Mouse (Mus musculus) myocyte (in vitro differentiated cells): ENCODE measurements at regions not wholly inside any gene's neighbourhood (a gene's known extent, or its start where the extent isn't known, plus 50 kb on each side); places are given as distances from the start of the nearest gene placed in this dataset.

Experiments used
- E2F4 ChIP-seq: IDR thresholded peaks from one replicate; pipeline ENCODE4 v1.6.1; 2011; ENCODE audit warnings: mild to moderate bottlenecking, control low read depth, moderate library complexity; ENCODE audit not compliant: insufficient read depth
- MAX ChIP-seq: IDR thresholded peaks from one replicate; pipeline ENCODE4 v1.6.1; 2011; ENCODE audit warnings: low read depth, mild to moderate bottlenecking, control low read depth
- MYOG ChIP-seq, 3 experiments: IDR thresholded peaks; one replicate each; pipeline ENCODE4 v1.6.1; 2011; ENCODE audit warnings: control low read depth in 2 of 3, low read depth in 2 of 3, mild to moderate bottlenecking in 2 of 3; ENCODE audit not compliant: insufficient read length in 2 of 3, control insufficient read depth in 1 of 3, insufficient read depth in 1 of 3
- POLR2A ChIP-seq: IDR thresholded peaks from one replicate; pipeline ENCODE4 v1.6.1; 2011; ENCODE audit warnings: low read depth, mild to moderate bottlenecking, control low read depth, moderate library complexity; ENCODE audit not compliant: insufficient read length
- POLR2AphosphoS2 ChIP-seq: IDR thresholded peaks from one replicate; pipeline ENCODE4 v1.6.1; 2011; ENCODE audit warnings: low read depth, control low read depth; ENCODE audit not compliant: insufficient read length
- REST ChIP-seq: IDR thresholded peaks from one replicate; pipeline ENCODE4 v1.6.1; 2011; ENCODE audit warnings: mild to moderate bottlenecking, control low read depth, moderate library complexity; ENCODE audit not compliant: insufficient read depth, insufficient read length
- TCF3 ChIP-seq: IDR thresholded peaks from one replicate; pipeline ENCODE4 v1.6.1; 2011; ENCODE audit warnings: low read depth, control low read depth; ENCODE audit not compliant: insufficient read length

GRCm38 (mm10) chr6:101603083-101603482 lies 225.4 kb upstream of the Pdzrn3 start:
- TF ChIP-seq POLR2A: no peak
- TF ChIP-seq MAX: no peak
- TF ChIP-seq MYOG (IDR thresholded peaks at IDR 0.05; ENCODE audit: control insufficient read depth in 1 of 3, insufficient read depth in 1 of 3, insufficient read length in 2 of 3, low read depth in 2 of 3): no peak
- no peak for TF ChIP-seq TCF3
- TF ChIP-seq POLR2AphosphoS2: no peak
- TF ChIP-seq E2F4: no peak
- TF ChIP-seq REST: no peak
